Mouse (Mus musculus): ENCODE data around the gene Rarres1.

DNA sequence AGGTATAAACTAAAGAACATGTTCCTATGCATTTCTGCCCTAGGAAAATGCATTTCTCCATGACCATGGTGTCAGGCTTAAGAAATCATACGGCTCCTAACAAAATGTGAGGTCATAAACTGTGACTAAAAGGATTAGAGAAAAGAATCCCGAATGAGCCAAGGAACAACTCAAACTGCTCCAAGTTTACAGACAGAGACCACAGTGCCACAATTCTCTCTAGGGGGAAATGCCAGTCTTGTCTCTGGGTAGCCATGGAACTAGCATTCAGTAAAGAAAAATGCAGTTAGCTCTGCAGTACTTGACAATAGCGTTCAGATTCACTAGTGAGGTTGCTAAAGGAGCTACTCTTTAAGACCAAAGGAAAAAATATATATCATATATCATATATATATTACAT, 55.4 kb downstream of the Rarres1 start:
- TF ChIP-seq NELFE (IDR thresholded peaks at IDR 0.05; ENCODE audit: low read depth, low read length) (no peak), USF1 (IDR thresholded peaks at IDR 0.05; ENCODE audit: low read depth, low read length) (no peak), ELF1 (IDR thresholded peaks at IDR 0.05; ENCODE audit: low read depth, low read length) (no peak), ZMIZ1 (IDR thresholded peaks at IDR 0.05; ENCODE audit: low read depth, low read length) (no peak), MYC (IDR thresholded peaks at IDR 0.05; ENCODE audit: low read depth, low read length) (no peak)
